Mouse (Mus musculus): ENCODE results near the gene Vps18. TPM values are rescaled to one million over a fixed set of nuclear protein-coding genes. Genes with fewer than 3 reads are reported as not detected.

Gene Vps18
- total RNA-seq, 2 experiments from 2014 or later, result 29.3 to 31.3 TPM

DNA sequence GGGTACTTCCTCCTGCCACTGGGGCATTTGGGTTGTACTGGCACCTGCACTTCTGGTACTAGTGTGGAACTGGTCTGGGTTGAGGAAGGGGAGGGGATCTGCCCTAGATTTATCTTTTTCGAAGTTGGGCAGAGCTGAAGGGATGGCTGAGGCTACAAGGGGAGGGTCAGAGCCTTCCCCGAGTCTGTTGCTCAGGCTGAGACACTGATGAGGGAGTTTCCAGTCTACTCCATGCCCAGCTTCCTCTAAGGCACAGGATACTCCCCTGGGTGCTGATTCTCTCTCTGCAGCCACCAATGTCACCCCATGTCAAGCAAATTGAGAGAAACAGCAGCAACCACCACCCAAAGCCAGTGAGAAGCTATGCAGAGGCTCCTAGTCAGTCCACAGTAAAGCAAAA, 47.5 kb downstream of the Vps18 start:
- DNase-seq, result no peak
- intact Hi-C loops (cut with DNase I), result loop anchor here (5.0 kb wide), 1 partner anchor 81 kb away; no protein-coding TSS in a partner anchor

DNA sequence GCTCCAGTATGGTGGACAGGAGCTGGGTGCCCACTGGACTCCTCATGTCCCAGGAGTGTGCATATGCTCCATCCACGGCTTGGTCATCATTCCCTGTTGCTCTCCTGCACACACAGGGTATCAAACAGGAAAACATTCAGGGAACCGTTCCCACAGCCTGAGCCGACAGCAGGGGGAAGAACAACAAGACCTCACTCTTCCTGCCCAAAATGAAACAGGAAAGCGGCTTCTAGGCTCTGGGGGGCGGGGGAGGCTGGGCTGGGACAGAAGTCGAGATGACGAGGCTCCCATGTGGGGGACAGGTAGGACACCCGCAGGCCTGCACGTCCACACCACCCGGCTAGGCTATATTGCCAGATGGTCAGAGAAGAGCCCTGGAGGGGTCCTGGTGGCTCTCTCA, 47.9 kb downstream of the Vps18 start:
- intact Hi-C loops (cut with DNase I), result loop anchor here (5.0 kb wide), 1 partner anchor 81 kb away; no protein-coding TSS in a partner anchor

DNA sequence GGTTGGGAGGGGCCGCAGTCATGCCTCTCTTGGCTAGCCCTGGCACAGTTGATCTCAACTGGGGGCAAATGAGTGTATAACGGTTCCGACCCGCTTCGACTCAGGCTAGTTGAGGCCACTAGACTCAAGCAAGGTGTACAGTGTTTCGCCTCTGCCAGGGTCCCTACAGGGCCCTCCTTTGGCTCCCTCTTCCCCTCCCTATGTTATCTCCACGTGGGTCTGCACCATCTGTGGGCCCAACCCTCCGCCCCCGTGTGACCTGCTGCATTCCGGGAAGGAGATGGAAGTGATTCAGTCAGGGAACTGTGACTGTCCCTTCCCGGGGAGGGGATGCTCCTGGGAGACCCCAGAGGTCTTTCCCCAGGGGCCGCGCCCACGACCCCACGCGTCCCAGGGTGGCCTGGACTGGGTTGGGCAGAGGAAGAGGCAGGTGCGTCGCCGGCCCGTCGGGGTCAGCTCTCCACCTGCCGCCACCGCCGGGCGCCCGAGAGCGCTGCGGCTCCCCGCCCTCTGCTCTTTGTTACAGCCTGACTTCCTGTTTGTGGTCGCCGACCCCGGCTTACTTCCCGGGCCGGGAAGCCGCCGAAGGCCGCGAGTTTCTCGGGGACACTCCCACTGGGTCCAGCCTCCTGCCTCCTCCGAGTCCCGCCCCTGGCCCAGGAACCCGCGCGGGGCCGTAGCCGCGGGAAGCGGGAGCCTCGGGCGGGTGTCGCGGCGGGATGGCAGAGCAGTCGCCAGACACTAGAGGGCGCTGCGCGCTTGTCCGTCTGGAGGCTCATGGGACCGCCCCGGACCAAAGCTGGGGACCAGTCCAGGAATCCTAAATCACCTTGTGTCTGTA, 49.1 kb downstream of the Vps18 start:
- intact Hi-C loops (cut with DNase I), result loop anchor here (5.0 kb wide), 1 partner anchor 80 kb away; no protein-coding TSS in a partner anchor
- DNase-seq, result peak; percentile 87

More for the DNA sequence above, 47.9 kb downstream of the Vps18 start:
- no peak for DNase-seq

DNA sequence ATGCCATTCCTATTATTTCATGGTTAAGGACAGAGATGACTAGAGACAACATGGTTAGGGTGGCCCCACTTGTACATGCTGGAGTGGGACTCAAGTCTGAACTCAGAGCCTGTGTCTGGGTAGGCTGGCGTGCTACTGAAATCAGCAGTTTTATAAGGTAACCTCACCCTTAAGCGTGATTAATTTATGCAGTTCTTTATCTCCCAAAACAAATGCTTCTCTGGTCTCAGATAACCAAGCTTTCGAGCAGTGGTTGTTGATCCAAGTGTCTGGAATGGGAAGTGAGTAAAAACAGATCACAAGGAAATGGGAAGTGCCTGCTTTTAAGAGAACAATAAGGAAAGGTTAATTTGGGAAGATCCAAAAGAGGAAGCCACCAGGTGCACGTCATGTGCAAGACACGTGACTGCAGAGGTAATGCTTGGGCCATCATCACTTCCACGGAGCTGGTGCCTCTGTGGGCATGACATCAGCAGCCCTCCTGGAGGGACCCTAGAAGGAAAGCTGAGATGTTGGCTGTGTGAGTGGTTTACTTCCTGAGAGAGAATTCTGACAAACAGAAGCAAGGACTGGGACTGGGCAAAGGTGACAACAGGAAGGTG, 56.1 kb downstream of the Vps18 start:
- no peak for DNase-seq
- intact Hi-C loops (cut with DNase I), result no loop called here

Other genes with a start within 250 kb of the Vps18 start
- gene Knl1, start 241.6 kb upstream of the Vps18 start, total RNA-seq (2021), result 1 to 10 TPM; 3.3 to 3.4 TPM
- gene Rad51, start 175.9 kb upstream of the Vps18 start, total RNA-seq (2021), result 1 to 10 TPM; 4.8 to 7.3 TPM
- gene Rmdn3, start 131.7 kb upstream of the Vps18 start, total RNA-seq (2021), result 10 to 100 TPM; 38.4 to 44.5 TPM
- gene Gchfr, start 121.0 kb upstream of the Vps18 start, total RNA-seq (2021), result not detected
- gene Gm14137, start 114.2 kb upstream of the Vps18 start, total RNA-seq (2021), result not detected
- 10 to 100 TPM; 51.3 to 52.0 TPM for gene Zfyve19, start 80.1 kb upstream of the Vps18 start, total RNA-seq (2021)
- gene Dnajc17, start 79.9 kb upstream of the Vps18 start, total RNA-seq (2021), result 10 to 100 TPM; 25.0 to 25.1 TPM
- not detected for gene Ppp1r14d, start 58.8 kb upstream of the Vps18 start, total RNA-seq (2021)
- gene Spint1, start 51.4 kb upstream of the Vps18 start, total RNA-seq (2021), result under 1 TPM; 0.26 to 0.83 TPM
- 10 to 100 TPM; 20.4 to 23.9 TPM for gene Rhov, start 17.5 kb upstream of the Vps18 start, total RNA-seq (2021)
- 1 to 10 TPM; 5.3 to 6.8 TPM for gene Dll4, start 37.0 kb downstream of the Vps18 start, total RNA-seq (2021)
- gene Chac1, start 62.5 kb downstream of the Vps18 start, total RNA-seq (2021), result 1 to 10 TPM; 6.7 to 7.7 TPM
- 10 to 100 TPM; 20.9 to 23.7 TPM for gene Ino80, start 188.9 kb downstream of the Vps18 start, total RNA-seq (2021)

All from left cerebral cortex, postnatal 4 days (tissue).